Mouse (Mus musculus) limb, embryonic 15.5 days (tissue): Measurements from ENCODE around the gene Ezh1. TPM values are rescaled to one million over a fixed set of nuclear protein-coding genes. Genes with fewer than 3 reads are reported as not detected.

Source experiments
- ATAC-seq: fragments of 200-750 bp; cut with Nextera tagmentation; 2 replicates; pipeline ENCODE4 v1.8.0; 2017; ENCODE audit warnings: low read depth, moderate TSS enrichment; ENCODE audit not compliant: insufficient number of reproducible peaks, low FRiP score, low TSS enrichment
- H3K27ac ChIP-seq: fragments of 300-500 bp; sonication (generic); 2 replicates; pipeline ENCODE4 v1.5.1; 2015; ENCODE audit warnings: moderate library complexity, mild to moderate bottlenecking, inconsistent platforms
- H3K27me3 ChIP-seq: fragments of 300-500 bp; sonication (generic); 2 replicates; pipeline ENCODE4 v1.6.1; 2015; ENCODE audit warnings: inconsistent platforms
- H3K36me3 ChIP-seq: fragments of 300-500 bp; sonication (generic); 2 replicates; pipeline ENCODE4 v1.6.1; 2015; ENCODE audit warnings: inconsistent platforms
- H3K4me1 ChIP-seq: fragments of 300-500 bp; sonication (generic); 2 replicates; pipeline ENCODE4 v1.6.1; 2015; ENCODE audit warnings: inconsistent platforms
- H3K4me2 ChIP-seq: fragments of 300-500 bp; sonication (generic); 2 replicates; pipeline ENCODE4 v1.6.1; 2015; ENCODE audit warnings: mild to moderate bottlenecking, inconsistent platforms
- H3K4me3 ChIP-seq: fragments of 300-500 bp; sonication (generic); 2 replicates; pipeline ENCODE4 v1.5.1; 2015; ENCODE audit warnings: mild to moderate bottlenecking, inconsistent platforms
- H3K9ac ChIP-seq: fragments of 300-500 bp; sonication (generic); 2 replicates; pipeline ENCODE4 v1.6.1; 2015; ENCODE audit warnings: inconsistent platforms
- H3K9me3 ChIP-seq: fragments of 300-500 bp; sonication (generic); 2 replicates; pipeline ENCODE4 v1.6.1; 2016; ENCODE audit warnings: inconsistent platforms
- WGBS: fragments of 180-500 bp; shearing (Covaris S2); methylation state at CpG from one replicate; pipeline ENCODE4 v1.1.7; 2015; 5-methylcytosine and 5-hydroxymethylcytosine counted together
- polyA plus RNA-seq: library from polyadenylated mRNA; unstranded; fragments of >200 nt; fragmentation: Nextera tagmentation; extraction: Ambion mirVana; gene quantifications from 2 replicates; pipeline ENCODE4 v1.2.1, GENCODE M21; 2015

Gene Ezh1
- polyA plus RNA-seq, 1 experiment from 2014 or later, result 15.6 TPM

GRCm38 (mm10) chr11:101176933-101177773, 49.1 kb downstream of the Ezh1 start:
- peaks cover 66% of the 10 kb centered on the region for H3K27me3 ChIP-seq
- no peaks in the 10 kb centered on the region for H3K36me3 ChIP-seq
- WGBS, result 25% methylated on average over 22 of the region's 22 CpGs
- ATAC-seq, result no peak
- no peaks in the 10 kb centered on the region for H3K9me3 ChIP-seq
- H3K4me2 ChIP-seq, result no peak overlapping the region
- peaks cover 52% of the 10 kb centered on the region for H3K4me1 ChIP-seq
- H3K4me3 ChIP-seq, result no peak overlapping the region
- H3K9ac ChIP-seq, result no peak overlapping the region
- no peak overlapping the region for H3K27ac ChIP-seq

- Histone ChIP-seq H3K4me3 (peak overlapping the region; percentile 28), H3K4me1 (peaks cover 56% of the 10 kb centered on the region), H3K36me3 (no peaks in the 10 kb centered on the region), H3K9me3 (no peaks in the 10 kb centered on the region), H3K27me3 (peaks cover 66% of the 10 kb centered on the region), H3K4me2 (peak overlapping the region; percentile 46), H3K27ac (no peak overlapping the region), H3K9ac (no peak overlapping the region)
- no peak for ATAC-seq
- WGBS, result under 1% methylated on average over 25 of the region's 25 CpGs
Observed at GRCm38 (mm10) chr11:101176117-101176691, 50.1 kb downstream of the Ezh1 start.

GRCm38 (mm10) chr11:101175636-101176116, 50.6 kb downstream of the Ezh1 start:
- Histone ChIP-seq H3K9me3 (no peaks in the 10 kb centered on the region), H3K9ac (no peak overlapping the region), H3K4me2 (peak overlapping the region; percentile 46), H3K36me3 (no peaks in the 10 kb centered on the region), H3K27ac (no peak overlapping the region), H3K4me1 (peaks cover 57% of the 10 kb centered on the region), H3K4me3 (peak overlapping the region; percentile 28), H3K27me3 (peaks cover 65% of the 10 kb centered on the region)
- WGBS, result 9% methylated on average over 11 of the region's 11 CpGs
- ATAC-seq, result no peak

GRCm38 (mm10) chr11:101174851-101175628, 51.2 kb downstream of the Ezh1 start, which contains the start of gene Ccr10:
Ccr10 (minus strand) TSS chr11:101175443.
- WGBS, result 19% methylated on average over 14 of the region's 14 CpGs
- Histone ChIP-seq H3K27me3 (peaks cover 62% of the 10 kb centered on the region), H3K4me1 (peaks cover 64% of the 10 kb centered on the region), H3K4me2 (peak within 1 kb of the TSS; percentile 70), H3K9ac (no peak within 1 kb of the TSS), H3K36me3 (no peaks in the 10 kb centered on the region), H3K27ac (no peak within 1 kb of the TSS), H3K9me3 (no peaks in the 10 kb centered on the region), H3K4me3 (peak within 1 kb of the TSS; percentile 36)
- ATAC-seq, result no peak

GRCm38 (mm10) chr11:101174389-101174745, 51.9 kb downstream of the Ezh1 start:
- Histone ChIP-seq H3K9ac (0 out of 2 replicates have a peak overlapping the region, but pooled peaks have one; percentile 26), H3K9me3 (no peaks in the 10 kb centered on the region), H3K27ac (no peak overlapping the region), H3K4me1 (peaks cover 70% of the 10 kb centered on the region), H3K27me3 (peaks cover 66% of the 10 kb centered on the region), H3K4me2 (peak overlapping the region; percentile 70), H3K36me3 (no peaks in the 10 kb centered on the region), H3K4me3 (peak overlapping the region; percentile 36)
- no peak for ATAC-seq
- WGBS, result 23% methylated on average over 9 of the region's 9 CpGs

GRCm38 (mm10) chr11:101173631-101174388, 52.5 kb downstream of the Ezh1 start:
- peaks cover 66% of the 10 kb centered on the region for H3K27me3 ChIP-seq
- H3K27ac ChIP-seq, result peak overlapping the region; percentile 80
- H3K4me1 ChIP-seq, result peaks cover 76% of the 10 kb centered on the region
- H3K4me3 ChIP-seq, result peak overlapping the region; percentile 36
- H3K9me3 ChIP-seq, result no peaks in the 10 kb centered on the region
- H3K36me3 ChIP-seq, result no peaks in the 10 kb centered on the region
- WGBS, result 2% methylated on average over 61 of the region's 61 CpGs
- H3K4me2 ChIP-seq, result peak overlapping the region; percentile 70
- ATAC-seq, result no peak
- H3K9ac ChIP-seq, result 0 out of 2 replicates have a peak overlapping the region, but pooled peaks have one; percentile 26

GRCm38 (mm10) chr11:101173112-101173511, 53.2 kb downstream of the Ezh1 start:
- H3K9me3 ChIP-seq, result no peaks in the 10 kb centered on the region
- peaks cover 2% of the 10 kb centered on the region for H3K36me3 ChIP-seq
- H3K27me3 ChIP-seq, result peaks cover 66% of the 10 kb centered on the region
- H3K27ac ChIP-seq, result peak overlapping the region; percentile 80
- H3K9ac ChIP-seq, result no peak overlapping the region
- 6% methylated on average over 11 of the region's 11 CpGs for WGBS
- peak overlapping the region; percentile 70 for H3K4me2 ChIP-seq
- H3K4me3 ChIP-seq, result peak overlapping the region; percentile 36
- H3K4me1 ChIP-seq, result peaks cover 81% of the 10 kb centered on the region
- ATAC-seq, result no peak

- 6% methylated on average over 5 of the region's 5 CpGs for WGBS
- Histone ChIP-seq H3K4me3 (peak overlapping the region; percentile 73), H3K9me3 (no peaks in the 10 kb centered on the region), H3K4me1 (peaks cover 79% of the 10 kb centered on the region), H3K36me3 (peaks cover 9% of the 10 kb centered on the region), H3K27ac (peak overlapping the region; percentile 91), H3K27me3 (peaks cover 66% of the 10 kb centered on the region), H3K4me2 (peak overlapping the region; percentile 89), H3K9ac (peak overlapping the region; percentile 18; the same call in 1 of the 2 replicates)
- ATAC-seq, result no peak
Observed at GRCm38 (mm10) chr11:101172434-101172815, 53.8 kb downstream of the Ezh1 start.

GRCm38 (mm10) chr11:101171721-101172433, 54.4 kb downstream of the Ezh1 start:
- peak overlapping the region; percentile 18; the same call in 1 of the 2 replicates for H3K9ac ChIP-seq
- H3K4me1 ChIP-seq, result peaks cover 75% of the 10 kb centered on the region
- peak overlapping the region; percentile 89 for H3K4me2 ChIP-seq
- H3K36me3 ChIP-seq, result peaks cover 14% of the 10 kb centered on the region
- peak overlapping the region; percentile 73 for H3K4me3 ChIP-seq
- no peaks in the 10 kb centered on the region for H3K9me3 ChIP-seq
- ATAC-seq, result peak; percentile 52; the same call in 1 of the 2 replicates
- peaks cover 66% of the 10 kb centered on the region for H3K27me3 ChIP-seq
- H3K27ac ChIP-seq, result peak overlapping the region; percentile 91
- under 1% methylated on average over 31 of the region's 31 CpGs for WGBS

GRCm38 (mm10) chr11:101170811-101171610, 55.3 kb downstream of the Ezh1 start, which contains the start of gene Plekhh3:
Plekhh3 (minus strand) TSS chr11:101171351.
- peak within 1 kb of the TSS; percentile 91 for H3K27ac ChIP-seq
- ATAC-seq, result peak; percentile 93
- peaks cover 66% of the 10 kb centered on the region for H3K27me3 ChIP-seq
- WGBS, result under 1% methylated on average over 49 of the region's 50 CpGs
- H3K36me3 ChIP-seq, result peaks cover 23% of the 10 kb centered on the region
- H3K9me3 ChIP-seq, result no peaks in the 10 kb centered on the region
- H3K4me3 ChIP-seq, result peak within 1 kb of the TSS; percentile 73
- H3K4me2 ChIP-seq, result peak within 1 kb of the TSS; percentile 89
- H3K9ac ChIP-seq, result peak within 1 kb of the TSS; percentile 68
- peaks cover 71% of the 10 kb centered on the region for H3K4me1 ChIP-seq
